Mouse (Mus musculus) ES-Bruce4 (cell line): ENCODE data around the gene Asb13. TPM values are rescaled to one million over a fixed set of nuclear protein-coding genes. Genes with fewer than 3 reads are reported as not detected.

Experiments
- H3K27ac ChIP-seq: 2 replicates; pipeline ENCODE4 v1.5.1; 2012; ENCODE audit warnings: low read length, inconsistent platforms; ENCODE audit not compliant: insufficient read depth
- H3K27me3 ChIP-seq: 2 replicates; pipeline ENCODE4 v1.6.1; 2012; ENCODE audit warnings: mild to moderate bottlenecking, low read length, inconsistent platforms; ENCODE audit not compliant: control insufficient read depth, poor library complexity, insufficient read depth, severe bottlenecking
- H3K36me3 ChIP-seq: 2 replicates; pipeline ENCODE4 v1.6.1; 2012; ENCODE audit warnings: inconsistent platforms, mild to moderate bottlenecking, low read length, moderate library complexity; ENCODE audit not compliant: control insufficient read depth, poor library complexity, insufficient read depth, severe bottlenecking
- H3K4me1 ChIP-seq: one replicate; pipeline ENCODE4 v1.8.1; 2011; ENCODE audit warnings: low read length; ENCODE audit not compliant: control insufficient read depth, insufficient read depth
- H3K4me3 ChIP-seq: 2 replicates; pipeline ENCODE4 v1.5.1; 2011; ENCODE audit warnings: low read depth, mild to moderate bottlenecking, low read length
- H3K9ac ChIP-seq: 2 replicates; pipeline ENCODE4 v1.6.1; 2012; ENCODE audit warnings: low read depth, mild to moderate bottlenecking, inconsistent platforms; ENCODE audit not compliant: poor library complexity, severe bottlenecking
- H3K9me3 ChIP-seq: replicated peaks from 2 replicates; pipeline ENCODE4 v1.6.1; 2012; ENCODE audit warnings: mild to moderate bottlenecking, low read length, inconsistent platforms; ENCODE audit not compliant: control insufficient read depth, poor library complexity, insufficient read depth, severe bottlenecking
- CTCF ChIP-seq: IDR thresholded peaks from one replicate; pipeline ENCODE4 v1.8.1; 2011; ENCODE audit warnings: low read depth, low read length
- EP300 ChIP-seq: IDR thresholded peaks from 2 replicates; pipeline ENCODE4 v1.6.1; 2011; ENCODE audit warnings: low read depth, low read length; ENCODE audit not compliant: insufficient read depth
- POLR2A ChIP-seq: IDR thresholded peaks from one replicate; pipeline ENCODE4 v1.8.1; 2011; ENCODE audit warnings: low read length; ENCODE audit not compliant: insufficient read depth
- polyA plus RNA-seq: library from polyadenylated mRNA; stranded (reverse); fragments of >200 nt; gene quantifications from 2 replicates; pipeline ENCODE4 v1.2.4, GENCODE M21; 2011; ENCODE audit warnings: low read depth; ENCODE audit not compliant: missing spikeins, insufficient read depth, insufficient read length

Asb13 gene
- polyA plus RNA-seq, 1 experiment: 18.2 TPM

- Histone ChIP-seq H3K27ac (no peak overlapping the region), H3K9me3 (no peaks in the 10 kb centered on the region), H3K9ac (no peak overlapping the region), H3K36me3 (no peaks in the 10 kb centered on the region), H3K4me1 (no peaks in the 10 kb centered on the region), H3K27me3 (no peaks in the 10 kb centered on the region), H3K4me3 (no peak overlapping the region)
- TF ChIP-seq POLR2A (no peak), CTCF (no peak), EP300 (no peak)
These were observed 12.7 kb downstream of the Asb13 start for GRCm38 (mm10) chr13:3646566-3646965.

- Histone ChIP-seq H3K4me1 (no peaks in the 10 kb centered on the region), H3K9me3 (no peaks in the 10 kb centered on the region), H3K9ac (no peak overlapping the region), H3K4me3 (no peak overlapping the region), H3K27me3 (no peaks in the 10 kb centered on the region), H3K27ac (no peak overlapping the region), H3K36me3 (no peaks in the 10 kb centered on the region)
- TF ChIP-seq EP300 (no peak), POLR2A (no peak), CTCF (no peak)
These were observed 16.7 kb downstream of the Asb13 start for GRCm38 (mm10) chr13:3650569-3650968.

GRCm38 (mm10) chr13:3654432-3654831 is 20.6 kb downstream of the Asb13 start:
- Histone ChIP-seq H3K4me1 (no peaks in the 10 kb centered on the region), H3K27ac (no peak overlapping the region), H3K36me3 (no peaks in the 10 kb centered on the region), H3K4me3 (no peak overlapping the region), H3K9ac (no peak overlapping the region), H3K27me3 (no peaks in the 10 kb centered on the region; the same call in 1 of the 2 replicates), H3K9me3 (no peaks in the 10 kb centered on the region)
- TF ChIP-seq EP300: no peak
- no peak for TF ChIP-seq CTCF
- no peak for TF ChIP-seq POLR2A

- no peaks in the 10 kb centered on the region for H3K4me1 ChIP-seq
- H3K9ac ChIP-seq: no peak overlapping the region
- no peaks in the 10 kb centered on the region; the same call in 1 of the 2 replicates for H3K27me3 ChIP-seq
- no peak for TF ChIP-seq EP300
- TF ChIP-seq POLR2A: no peak
- TF ChIP-seq CTCF: no peak
- no peak overlapping the region for H3K4me3 ChIP-seq
- no peak overlapping the region for H3K27ac ChIP-seq
- H3K36me3 ChIP-seq: no peaks in the 10 kb centered on the region
- no peaks in the 10 kb centered on the region for H3K9me3 ChIP-seq
These were observed 25.6 kb downstream of the Asb13 start for GRCm38 (mm10) chr13:3659163-3660160.

- H3K4me3 ChIP-seq: no peak overlapping the region
- H3K9me3 ChIP-seq: no peaks in the 10 kb centered on the region
- no peak overlapping the region for H3K27ac ChIP-seq
- no peaks in the 10 kb centered on the region; the same call in 1 of the 2 replicates for H3K27me3 ChIP-seq
- TF ChIP-seq CTCF (no peak), POLR2A (no peak), EP300 (no peak)
- no peaks in the 10 kb centered on the region for H3K4me1 ChIP-seq
- H3K36me3 ChIP-seq: no peaks in the 10 kb centered on the region
- H3K9ac ChIP-seq: no peak overlapping the region
These were observed 30.4 kb downstream of the Asb13 start for GRCm38 (mm10) chr13:3664241-3664640.

GRCm38 (mm10) chr13:3665308-3665723 is 31.5 kb downstream of the Asb13 start:
- H3K4me1 ChIP-seq: no peaks in the 10 kb centered on the region
- no peaks in the 10 kb centered on the region for H3K9me3 ChIP-seq
- H3K27ac ChIP-seq: no peak overlapping the region
- TF ChIP-seq POLR2A: no peak
- no peak for TF ChIP-seq EP300
- peak; percentile 66 for TF ChIP-seq CTCF
- no peak overlapping the region for H3K4me3 ChIP-seq
- no peaks in the 10 kb centered on the region for H3K27me3 ChIP-seq
- no peak overlapping the region for H3K9ac ChIP-seq
- no peaks in the 10 kb centered on the region for H3K36me3 ChIP-seq
